Mouse (Mus musculus) brain, embryonic 14.5 days (tissue): ENCODE measurements around the gene Rbl1.

Source experiments
- CTCF ChIP-seq: fragments of 200-500 bp; IDR thresholded peaks from 2 replicates; pipeline ENCODE4 v1.5.1; 2012; ENCODE audit warnings: inconsistent platforms, mild to moderate bottlenecking, moderate library complexity, borderline replicate concordance; ENCODE audit not compliant: insufficient read depth, insufficient read length; ENCODE audit errors: extremely low read depth
- POLR2A ChIP-seq: fragments of 200-500 bp; IDR thresholded peaks from 2 replicates; pipeline ENCODE4 v1.6.1; 2012; ENCODE audit warnings: mild to moderate bottlenecking, inconsistent platforms, borderline replicate concordance; ENCODE audit not compliant: poor library complexity, insufficient read depth, insufficient read length, severe bottlenecking; ENCODE audit errors: extremely low read depth

GRCm38 (mm10) chr2:157245603-157246002, 41.3 kb upstream of the Rbl1 start:
- TF ChIP-seq CTCF, result no peak
- no peak for TF ChIP-seq POLR2A
